Mouse (Mus musculus) midbrain, embryonic 11.5 days (tissue): ENCODE measurements around the gene Podn. TPM values are rescaled to one million over a fixed set of nuclear protein-coding genes. Genes with fewer than 3 reads are reported as not detected.

ENCODE experiments used
- ATAC-seq: fragments of 200-750 bp; cut with Nextera tagmentation; 2 replicates; pipeline ENCODE4 v1.8.0; 2017; ENCODE audit warnings: moderate TSS enrichment, moderate library complexity; ENCODE audit not compliant: low FRiP score
- DNase-seq: peaks from one replicate; pipeline ENCODE4 v3.0.0; 2015; ENCODE audit warnings: low spot score; ENCODE audit errors: missing footprints
- H3K27ac ChIP-seq: fragments of 300-500 bp; sonication (generic); 2 replicates; pipeline ENCODE4 v1.5.1; 2014; ENCODE audit warnings: low read depth, low read length
- H3K27me3 ChIP-seq: fragments of 300-500 bp; sonication (generic); 2 replicates; pipeline ENCODE4 v1.6.1; 2014; ENCODE audit warnings: mild to moderate bottlenecking, low read length, moderate library complexity, mixed read lengths; ENCODE audit not compliant: control insufficient read depth, insufficient read depth
- H3K36me3 ChIP-seq: fragments of 300-500 bp; sonication (generic); 2 replicates; pipeline ENCODE4 v1.6.1; 2014; ENCODE audit warnings: mild to moderate bottlenecking, low read length, moderate library complexity, mixed read lengths; ENCODE audit not compliant: control insufficient read depth, insufficient read depth
- H3K4me1 ChIP-seq: fragments of 300-500 bp; sonication (generic); 2 replicates; pipeline ENCODE4 v1.6.1; 2014; ENCODE audit warnings: low read length; ENCODE audit not compliant: control insufficient read depth, insufficient read depth
- H3K4me2 ChIP-seq: fragments of 300-500 bp; sonication (generic); 2 replicates; pipeline ENCODE4 v1.6.1; 2014; ENCODE audit warnings: mild to moderate bottlenecking, moderate library complexity
- H3K4me3 ChIP-seq: fragments of 300-500 bp; sonication (generic); 2 replicates; pipeline ENCODE4 v1.5.1; 2014; ENCODE audit warnings: low read depth, low read length
- H3K9ac ChIP-seq: fragments of 300-500 bp; sonication (generic); 2 replicates; pipeline ENCODE4 v1.6.1; 2014; ENCODE audit warnings: low read length
- H3K9me3 ChIP-seq: fragments of 300-500 bp; sonication (generic); 2 replicates; pipeline ENCODE4 v1.6.1; 2016; ENCODE audit warnings: low read length; ENCODE audit not compliant: control insufficient read depth
- WGBS: fragments of 180-500 bp; shearing (Covaris S2); extraction: QIAGEN DNeasy Blood & Tissue Kit; methylation state at CpG from one replicate; pipeline ENCODE4 v1.1.7; 2014; 5-methylcytosine and 5-hydroxymethylcytosine counted together
- polyA plus RNA-seq: library from polyadenylated mRNA; unstranded; fragments of >200 nt; fragmentation: Nextera tagmentation; extraction: Ambion mirVana; gene quantifications from 2 replicates; pipeline ENCODE4 v1.2.1, GENCODE M21; 2014

Podn gene
- polyA plus RNA-seq, 1 experiment from 2014 or later: 0.45 TPM

DNA sequence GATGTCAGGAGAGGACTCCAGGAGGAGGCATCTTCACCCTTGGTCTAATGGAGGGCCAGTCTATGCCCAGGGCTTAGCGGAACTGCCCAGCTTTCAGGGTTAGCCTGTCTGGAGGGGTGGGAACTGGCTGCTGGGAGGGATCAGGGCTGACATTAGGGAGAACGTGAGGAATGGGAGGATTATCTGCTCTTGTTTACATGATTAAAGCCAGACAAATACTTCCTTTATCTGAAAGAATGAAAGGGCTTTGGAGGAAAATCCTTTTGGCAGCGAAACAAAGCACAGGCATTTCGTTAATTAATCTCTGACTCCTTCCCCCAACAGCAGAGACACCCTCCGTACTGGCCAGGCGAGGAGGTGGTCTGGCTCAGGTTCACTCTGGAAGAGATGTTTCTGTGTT lies 104.4 kb downstream of the Podn start:
- WGBS: 7% methylated on average over 6 of the region's 6 CpGs
- no peaks in the 10 kb centered on the region for H3K36me3 ChIP-seq
- H3K27ac ChIP-seq: no peak overlapping the region
- H3K4me3 ChIP-seq: no peak overlapping the region
- no peak for ATAC-seq
- no peak overlapping the region for H3K9ac ChIP-seq
- H3K27me3 ChIP-seq: no peaks in the 10 kb centered on the region
- no peak overlapping the region for H3K4me2 ChIP-seq
- H3K9me3 ChIP-seq: no peaks in the 10 kb centered on the region
- peak; percentile 77 for DNase-seq
- no peaks in the 10 kb centered on the region for H3K4me1 ChIP-seq

- Histone ChIP-seq H3K27me3 (no peaks in the 10 kb centered on the region), H3K4me3 (no peak overlapping the region), H3K36me3 (no peaks in the 10 kb centered on the region), H3K9ac (no peak overlapping the region), H3K9me3 (no peaks in the 10 kb centered on the region), H3K4me1 (no peaks in the 10 kb centered on the region), H3K27ac (no peak overlapping the region), H3K4me2 (no peak overlapping the region)
- peak; percentile 49 for DNase-seq
- ATAC-seq: no peak
- 73% methylated on average over 5 of the region's 5 CpGs for WGBS
Measured at GRCm38 (mm10) chr4:107990818-107991217, 105.4 kb downstream of the Podn start.

DNA sequence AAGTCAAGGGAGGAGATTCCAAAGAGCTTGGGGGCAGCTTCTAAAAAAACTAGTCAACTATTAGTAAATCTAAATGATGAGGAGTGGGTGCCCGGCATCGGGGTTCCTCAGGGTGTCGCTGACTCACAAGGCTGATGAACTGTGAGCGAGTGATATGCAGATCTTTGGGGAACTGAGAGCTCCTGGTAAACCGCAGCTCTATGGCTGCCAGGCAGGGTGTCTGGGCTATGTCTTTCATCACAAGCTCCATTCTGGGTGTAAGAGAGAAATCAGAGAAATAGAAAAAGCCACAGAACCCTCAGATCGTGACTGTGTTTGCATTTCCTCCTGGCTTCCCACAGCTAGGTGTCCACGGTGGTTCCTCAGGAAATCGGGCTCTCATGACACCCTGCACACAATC lies 107.3 kb downstream of the Podn start:
- Histone ChIP-seq H3K4me2 (no peak overlapping the region), H3K4me1 (no peaks in the 10 kb centered on the region), H3K9ac (no peak overlapping the region), H3K27ac (no peak overlapping the region), H3K4me3 (no peak overlapping the region), H3K36me3 (no peaks in the 10 kb centered on the region), H3K9me3 (no peaks in the 10 kb centered on the region), H3K27me3 (no peaks in the 10 kb centered on the region)
- 75% methylated on average over 8 of the region's 8 CpGs for WGBS
- no peak for ATAC-seq
- DNase-seq: peak; percentile 66

- ATAC-seq (no peak), DNase-seq (peak; percentile 35)
- no peak overlapping the region for H3K27ac ChIP-seq
- no peaks in the 10 kb centered on the region for H3K4me1 ChIP-seq
- WGBS: 86% methylated on average over 11 of the region's 11 CpGs
- H3K36me3 ChIP-seq: no peaks in the 10 kb centered on the region
- no peaks in the 10 kb centered on the region for H3K9me3 ChIP-seq
- H3K4me2 ChIP-seq: no peak overlapping the region
- H3K4me3 ChIP-seq: no peak overlapping the region
- H3K27me3 ChIP-seq: no peaks in the 10 kb centered on the region
- no peak overlapping the region for H3K9ac ChIP-seq
Measured at GRCm38 (mm10) chr4:107986386-107987168, 109.7 kb downstream of the Podn start.

GRCm38 (mm10) chr4:107985812-107986211 lies 110.4 kb downstream of the Podn start:
- Histone ChIP-seq H3K9me3 (no peaks in the 10 kb centered on the region), H3K36me3 (no peaks in the 10 kb centered on the region), H3K4me3 (no peak overlapping the region), H3K27ac (no peak overlapping the region), H3K27me3 (no peaks in the 10 kb centered on the region), H3K4me1 (no peaks in the 10 kb centered on the region), H3K9ac (no peak overlapping the region), H3K4me2 (no peak overlapping the region)
- ATAC-seq (no peak), DNase-seq (peak; percentile 37)
- 81% methylated on average over 5 of the region's 5 CpGs for WGBS

GRCm38 (mm10) chr4:107984282-107984981 lies 111.8 kb downstream of the Podn start:
- H3K27ac ChIP-seq: no peak overlapping the region
- H3K4me1 ChIP-seq: no peaks in the 10 kb centered on the region
- ATAC-seq (no peak), DNase-seq (peak; percentile 76)
- no peak overlapping the region for H3K4me2 ChIP-seq
- H3K27me3 ChIP-seq: no peaks in the 10 kb centered on the region
- no peak overlapping the region for H3K4me3 ChIP-seq
- WGBS: 81% methylated on average over 7 of the region's 7 CpGs
- H3K9ac ChIP-seq: no peak overlapping the region
- H3K36me3 ChIP-seq: no peaks in the 10 kb centered on the region
- H3K9me3 ChIP-seq: no peaks in the 10 kb centered on the region

DNA sequence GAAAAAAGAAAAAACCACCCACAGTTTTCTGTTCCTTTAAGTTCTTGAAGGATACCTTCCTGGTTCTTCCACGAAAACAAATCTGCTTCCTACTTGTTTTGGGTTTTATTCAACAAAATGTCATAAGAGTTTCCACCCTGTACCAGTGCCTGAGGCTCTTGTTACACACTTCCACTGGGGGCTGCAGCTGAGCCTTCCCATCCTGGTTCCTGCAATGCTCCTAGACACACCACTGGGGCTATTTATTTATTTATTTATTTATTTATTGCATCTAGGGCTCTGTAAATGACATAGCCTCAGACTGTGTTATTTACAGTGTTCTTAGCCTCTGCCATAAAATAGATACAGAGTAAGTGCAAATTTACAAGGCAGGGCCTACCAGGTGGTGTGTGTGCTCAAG lies 112.5 kb downstream of the Podn start:
- Histone ChIP-seq H3K9ac (no peak overlapping the region), H3K4me2 (no peak overlapping the region), H3K4me1 (no peaks in the 10 kb centered on the region), H3K27me3 (no peaks in the 10 kb centered on the region), H3K36me3 (no peaks in the 10 kb centered on the region), H3K4me3 (no peak overlapping the region), H3K27ac (no peak overlapping the region), H3K9me3 (no peaks in the 10 kb centered on the region)
- ATAC-seq (no peak), DNase-seq (peak; percentile 45)
- 79% methylated on average over 1 of the region's 1 CpGs for WGBS

GRCm38 (mm10) chr4:107980002-107980600 lies 116.1 kb downstream of the Podn start:
- H3K4me1 ChIP-seq: no peaks in the 10 kb centered on the region
- no peak for ATAC-seq
- H3K27ac ChIP-seq: no peak overlapping the region
- DNase-seq: no peak
- WGBS: 74% methylated on average over 6 of the region's 6 CpGs
- no peak overlapping the region for H3K4me2 ChIP-seq
- no peaks in the 10 kb centered on the region for H3K36me3 ChIP-seq
- no peak overlapping the region for H3K9ac ChIP-seq
- H3K4me3 ChIP-seq: no peak overlapping the region
- H3K9me3 ChIP-seq: no peaks in the 10 kb centered on the region
- no peaks in the 10 kb centered on the region for H3K27me3 ChIP-seq

DNA sequence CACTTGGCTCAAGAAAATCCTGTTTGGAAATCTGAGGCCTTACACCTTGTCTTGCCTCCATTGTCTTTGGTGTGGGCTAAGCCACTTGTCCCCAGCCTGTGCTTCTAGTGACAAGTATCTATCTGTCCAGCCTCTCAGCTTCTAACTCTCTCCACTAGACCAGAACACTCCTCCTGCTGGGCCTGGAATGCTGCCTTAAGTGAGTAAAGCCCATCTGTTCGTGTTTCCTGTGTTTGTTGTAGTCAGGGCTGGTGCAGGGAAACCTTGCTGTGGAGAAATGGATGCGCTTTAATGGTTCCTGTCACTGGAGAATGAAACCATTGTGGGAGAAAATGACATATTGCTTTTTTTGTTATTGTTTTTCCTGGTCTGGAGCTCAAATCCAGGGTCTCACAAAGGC lies 116.7 kb downstream of the Podn start:
- WGBS: 35% methylated on average over 2 of the region's 2 CpGs
- no peak overlapping the region for H3K27ac ChIP-seq
- no peak for DNase-seq

More for the DNA sequence above, 116.7 kb downstream of the Podn start:
- Histone ChIP-seq H3K9ac (no peak overlapping the region), H3K4me1 (no peaks in the 10 kb centered on the region), H3K4me2 (no peak overlapping the region), H3K4me3 (no peak overlapping the region), H3K36me3 (no peaks in the 10 kb centered on the region), H3K9me3 (no peaks in the 10 kb centered on the region), H3K27me3 (no peaks in the 10 kb centered on the region)
- ATAC-seq: no peak
